Mouse (Mus musculus) thymus, postnatal 14 days (tissue): Measurements from ENCODE around the gene Tgfb1i1.

Source experiments
- DNase-seq: peaks from one replicate; pipeline ENCODE4 v3.0.0; 2021

The Tgfb1i1 gene

DNA sequence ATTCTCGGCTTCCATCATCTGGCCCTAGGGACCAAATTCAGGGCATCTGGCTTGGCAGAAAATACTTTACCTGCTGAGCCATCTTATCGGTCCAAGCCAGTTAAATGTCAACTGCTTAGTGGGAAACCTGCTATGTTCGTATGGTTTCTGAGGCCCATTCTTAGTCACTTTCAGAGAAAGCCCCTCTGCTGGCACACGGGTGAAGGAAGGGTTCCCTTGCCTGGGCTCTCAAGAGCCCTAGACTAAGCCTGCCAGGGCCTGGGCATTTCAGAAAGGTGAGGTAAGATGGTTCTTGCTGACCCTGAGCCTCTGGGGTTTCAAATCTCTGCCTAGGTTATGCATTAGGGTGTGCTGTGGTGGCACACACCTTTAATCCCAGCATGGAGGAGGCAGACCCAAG lies 1.1 kb upstream of the Tgfb1i1 start:
- no peak for DNase-seq

DNA sequence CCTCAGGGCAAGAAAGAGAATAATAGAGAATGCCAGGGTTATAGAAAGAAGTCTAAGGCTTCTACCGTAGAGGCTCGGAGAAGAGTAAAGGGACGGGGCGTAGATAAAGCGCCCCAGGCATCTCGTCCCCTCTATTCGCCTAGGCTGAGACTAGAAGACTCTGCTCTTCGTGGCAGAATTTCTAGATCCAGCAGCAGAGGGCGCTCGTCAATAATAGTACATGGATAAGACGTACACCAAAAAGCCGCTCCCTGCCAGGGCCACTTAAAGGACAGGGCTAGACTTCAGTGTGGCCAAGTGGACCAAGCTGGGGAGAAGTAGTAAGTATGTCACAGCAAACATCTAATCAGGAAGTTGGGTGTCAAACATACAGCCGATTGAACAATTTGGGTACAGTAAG lies 831 bp downstream of the Tgfb1i1 start:
- peak; percentile 82 for DNase-seq

DNA sequence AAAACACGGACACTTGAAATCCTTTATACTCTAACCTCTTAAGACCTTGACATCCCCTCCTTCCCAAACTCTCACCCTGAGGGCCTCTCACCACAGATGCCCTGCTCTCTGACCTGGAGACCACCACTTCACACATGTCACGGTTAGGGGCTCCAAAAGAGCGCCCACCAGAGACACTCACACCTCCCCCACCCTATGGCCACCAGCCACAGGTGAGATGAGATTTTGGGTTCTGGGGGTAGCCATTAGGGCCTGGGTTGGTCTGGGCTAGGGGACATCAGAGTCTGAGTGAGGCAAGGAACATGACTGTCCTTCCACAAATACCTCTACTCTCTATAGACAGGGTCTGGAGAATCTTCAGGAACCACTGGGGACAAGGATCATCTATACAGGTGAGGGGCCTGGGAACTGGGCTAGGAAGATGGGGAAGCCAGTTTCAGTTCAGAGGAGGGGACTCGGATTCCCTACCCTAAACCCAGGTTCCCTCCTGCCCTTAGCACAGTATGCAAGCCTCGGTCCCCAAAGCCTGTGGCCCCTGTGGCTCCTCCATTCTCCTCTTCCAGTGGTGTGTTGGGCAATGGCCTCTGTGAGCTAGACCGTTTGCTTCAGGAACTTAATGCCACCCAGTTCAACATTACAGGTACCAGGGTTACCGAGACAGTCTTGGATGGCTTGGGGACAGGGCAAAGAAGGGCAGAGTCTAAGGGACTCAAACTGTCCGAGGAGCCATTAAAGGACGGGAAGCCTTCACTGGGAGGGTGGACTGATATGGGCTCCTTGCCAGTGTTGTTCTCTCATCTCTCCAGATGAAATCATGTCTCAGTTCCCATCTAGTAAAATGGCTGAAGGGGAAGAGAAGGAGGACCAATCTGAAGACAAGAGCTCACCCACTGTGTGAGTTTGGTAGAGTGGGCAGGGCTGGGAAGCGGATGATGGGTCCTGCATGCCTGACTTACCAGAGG lies 1.8 kb downstream of the Tgfb1i1 start:
- DNase-seq, result no peak

DNA sequence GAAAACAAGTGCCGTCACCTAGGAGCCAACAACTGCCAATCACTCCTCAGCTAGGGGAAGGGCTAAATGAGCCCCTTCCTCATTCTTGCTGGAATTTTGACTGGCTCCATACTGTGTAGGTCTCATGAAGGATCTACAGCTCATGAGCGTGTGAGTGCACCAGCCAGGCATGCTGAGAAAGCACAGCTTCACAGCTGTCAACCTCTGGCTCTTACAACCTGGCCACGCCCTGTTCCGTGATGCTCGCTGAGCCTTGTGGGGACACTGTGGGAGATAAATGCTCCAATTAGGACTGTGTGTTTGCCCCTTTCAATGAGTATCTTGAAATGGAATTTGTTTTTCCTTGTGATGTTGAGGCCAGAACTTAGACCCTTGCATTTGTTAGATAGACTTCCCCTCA lies 3.4 kb downstream of the Tgfb1i1 start:
- DNase-seq, result no peak

DNA sequence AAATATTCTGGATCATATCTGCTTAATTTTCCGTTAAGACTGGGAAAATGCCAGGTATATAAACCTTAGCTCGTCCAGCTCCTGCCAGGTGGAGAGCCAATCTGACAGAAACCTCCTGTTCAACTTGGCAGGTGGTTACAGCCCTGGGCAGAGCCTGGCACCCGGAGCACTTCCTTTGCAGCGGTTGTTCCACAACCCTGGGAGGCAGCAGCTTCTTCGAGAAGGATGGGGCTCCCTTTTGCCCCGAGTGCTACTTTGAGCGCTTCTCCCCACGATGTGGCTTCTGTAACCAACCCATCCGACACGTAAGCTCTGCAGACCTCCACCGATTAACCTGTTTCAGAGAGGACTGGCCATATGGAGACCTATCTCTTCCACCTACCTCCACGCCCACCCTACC lies 5.3 kb downstream of the Tgfb1i1 start:
- DNase-seq, result peak; percentile 57

DNA sequence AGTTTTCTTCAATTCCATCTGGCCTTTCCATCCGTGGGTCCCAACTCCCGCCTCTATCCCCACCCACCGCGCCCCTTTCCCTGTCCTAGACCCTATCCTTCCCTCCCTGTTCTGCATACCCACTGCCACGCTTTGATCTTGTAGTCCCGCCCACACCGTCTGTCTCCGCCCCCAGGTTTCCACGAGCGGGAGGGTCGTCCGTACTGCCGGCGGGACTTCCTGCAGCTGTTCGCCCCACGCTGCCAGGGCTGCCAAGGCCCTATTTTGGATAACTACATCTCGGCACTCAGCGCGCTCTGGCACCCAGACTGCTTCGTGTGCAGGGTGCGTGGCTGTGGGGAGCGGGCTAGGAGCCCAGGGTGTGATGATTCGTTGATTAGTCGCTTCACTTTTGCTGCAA lies 6.0 kb downstream of the Tgfb1i1 start:
- peak; percentile 94 for DNase-seq

DNA sequence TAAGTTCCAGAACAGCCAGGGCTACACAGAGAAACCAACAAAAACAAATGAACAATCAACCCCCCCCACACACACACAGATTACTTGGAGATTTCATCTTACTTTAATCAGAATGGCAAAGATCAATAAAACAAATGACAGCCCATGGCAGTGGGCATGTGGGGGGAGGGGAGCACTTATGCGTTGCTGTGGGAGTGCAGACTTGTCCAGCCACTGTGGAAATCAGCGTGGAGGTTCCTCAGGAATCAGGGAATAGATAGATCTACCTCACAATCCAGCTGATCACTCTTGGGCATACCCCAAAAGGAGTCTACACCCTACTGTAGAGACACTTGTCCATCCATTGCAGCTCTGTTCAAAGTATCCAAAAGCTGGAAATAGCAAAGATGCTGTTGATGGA lies 8.4 kb downstream of the Tgfb1i1 start:
- DNase-seq, result no peak

DNA sequence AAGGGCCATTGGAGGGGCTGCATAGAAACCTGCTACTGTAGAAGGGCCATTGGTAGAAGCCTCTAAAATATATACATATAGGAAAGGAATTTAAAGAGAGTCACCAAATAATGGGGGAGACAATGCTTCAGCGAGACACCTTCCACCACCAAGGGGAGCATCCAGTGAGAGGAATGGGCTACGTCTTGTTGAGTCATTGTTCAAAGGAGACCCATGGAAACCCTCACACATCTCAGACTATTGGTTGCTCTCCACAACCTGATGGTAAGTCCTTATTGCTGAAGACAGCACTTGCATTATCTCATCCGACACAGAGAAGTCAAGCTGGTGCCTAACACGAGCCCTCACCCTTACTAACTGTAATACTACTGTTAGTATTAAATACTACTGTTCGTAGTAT lies 9.1 kb downstream of the Tgfb1i1 start:
- no peak for DNase-seq

DNA sequence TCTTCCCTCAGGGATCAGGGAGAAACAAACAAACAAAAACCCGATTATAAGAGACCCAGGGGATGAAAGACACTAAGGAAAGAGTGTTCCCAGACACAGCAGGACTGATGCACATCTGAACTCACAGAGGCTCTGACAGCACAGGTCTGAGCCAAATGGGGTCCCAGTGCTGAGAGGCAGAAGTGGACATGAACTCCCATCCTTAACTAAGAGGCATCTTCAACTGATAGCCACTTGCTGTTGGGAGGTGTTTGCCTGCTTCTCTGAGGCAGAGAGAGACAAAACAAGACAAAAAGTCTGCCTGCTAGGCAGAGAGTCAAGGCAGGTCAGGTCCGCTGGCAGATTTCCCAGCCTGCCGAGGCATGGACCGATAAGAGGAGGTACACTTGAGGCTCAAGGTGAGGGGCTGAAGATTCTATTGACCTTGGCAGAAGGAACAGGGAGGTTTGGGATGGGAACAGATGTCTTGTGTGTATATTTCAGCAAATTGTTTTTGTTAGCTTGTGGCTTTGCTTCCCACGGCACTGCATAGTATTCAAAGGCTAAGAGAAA lies 10.2 kb downstream of the Tgfb1i1 start:
- no peak for DNase-seq

DNA sequence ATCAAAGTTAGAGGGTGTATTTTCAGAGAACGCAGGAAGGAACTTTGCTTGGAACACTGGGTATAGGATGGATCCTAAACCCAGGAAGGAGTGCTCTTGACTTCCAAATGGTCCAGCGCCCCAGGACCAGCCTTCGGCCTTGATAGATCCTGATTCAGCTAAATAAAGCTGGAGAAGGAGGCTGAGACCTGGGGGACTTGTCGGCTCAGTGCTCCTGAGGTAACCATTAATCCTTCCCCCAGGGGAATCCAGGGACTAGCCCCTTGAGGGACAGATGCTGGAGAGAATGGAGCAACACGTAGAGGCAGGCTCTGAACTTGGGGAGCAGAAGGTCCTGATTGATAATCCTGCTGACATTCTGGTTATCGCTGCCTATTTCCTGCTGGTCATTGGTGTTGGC lies 18.8 kb downstream of the Tgfb1i1 start, which contains the start of gene Slc5a2:
Gene Slc5a2, plus strand, starts transcription at position 247 of the 400 bp plus-strand sequence.
- DNase-seq, result no peak

DNA sequence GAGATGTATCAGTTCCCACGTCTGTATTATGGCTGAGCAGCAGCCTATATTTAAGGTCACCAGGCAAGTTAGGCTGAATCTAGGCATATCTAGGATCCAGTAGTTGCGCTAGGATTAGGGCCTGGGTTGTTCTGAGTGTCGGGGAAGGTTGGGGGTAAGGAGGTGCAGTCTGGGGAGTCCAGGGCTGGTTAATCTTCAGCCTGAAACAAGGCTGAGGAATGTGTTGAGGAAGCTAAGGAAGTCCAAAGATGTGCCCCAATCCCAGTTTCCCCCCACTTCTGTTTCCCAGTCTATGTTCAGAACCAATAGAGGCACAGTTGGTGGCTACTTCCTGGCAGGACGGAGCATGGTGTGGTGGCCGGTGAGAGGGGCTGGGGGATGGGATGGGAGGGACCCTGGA lies 19.4 kb downstream of the Tgfb1i1 start:
- DNase-seq, result no peak

DNA sequence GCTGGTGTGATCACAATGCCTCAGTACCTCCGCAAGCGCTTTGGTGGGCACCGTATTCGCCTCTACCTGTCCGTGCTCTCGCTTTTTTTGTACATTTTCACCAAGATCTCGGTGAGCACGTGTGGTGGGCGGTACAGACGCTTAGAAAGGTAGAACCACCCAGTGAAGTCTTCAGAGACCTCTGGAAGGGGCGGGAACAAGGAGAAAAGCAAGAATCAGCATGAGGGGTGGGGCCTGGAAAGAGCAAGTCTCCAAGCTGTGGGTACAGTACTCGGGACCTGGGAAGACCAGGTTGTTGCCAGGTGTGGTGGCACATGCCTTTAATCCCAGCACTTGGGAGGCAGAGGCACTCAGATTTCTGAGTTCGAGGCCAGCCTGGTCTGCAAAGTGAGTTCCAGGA lies 20.8 kb downstream of the Tgfb1i1 start:
- DNase-seq, result no peak

DNA sequence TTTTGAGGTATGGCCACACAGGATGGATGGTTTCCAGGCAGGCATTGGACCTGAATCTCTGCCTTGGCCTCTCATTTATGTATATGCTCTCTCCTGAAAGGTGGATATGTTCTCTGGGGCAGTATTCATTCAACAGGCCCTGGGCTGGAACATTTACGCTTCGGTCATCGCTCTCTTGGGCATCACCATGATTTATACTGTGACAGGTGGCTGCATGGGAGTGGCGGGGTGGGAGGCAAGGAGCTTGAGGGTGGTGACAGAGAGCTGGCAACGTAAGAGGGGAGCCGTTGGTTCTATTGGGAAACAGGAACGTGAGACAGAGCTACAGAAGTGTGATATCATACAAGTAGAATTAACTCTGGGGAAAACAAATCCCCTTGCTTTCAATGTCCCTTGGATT lies 21.2 kb downstream of the Tgfb1i1 start:
- DNase-seq, result no peak

DNA sequence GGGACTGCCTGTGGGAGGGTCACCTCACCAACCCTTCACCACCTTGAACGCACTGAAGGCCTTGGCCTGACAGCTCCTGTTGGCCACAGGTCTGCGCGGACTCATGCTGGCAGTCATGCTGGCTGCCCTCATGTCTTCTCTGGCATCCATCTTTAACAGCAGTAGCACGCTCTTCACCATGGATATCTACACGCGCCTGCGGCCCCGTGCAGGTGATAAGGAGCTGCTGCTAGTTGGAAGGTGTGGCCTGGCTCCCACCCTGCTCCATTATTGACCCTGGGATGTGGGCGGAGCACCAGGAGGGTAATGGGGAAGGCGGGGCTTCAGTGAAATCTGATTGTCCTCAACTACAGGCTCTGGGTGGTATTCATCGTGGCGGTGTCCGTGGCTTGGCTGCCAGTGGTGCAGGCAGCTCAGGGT lies 23.8 kb downstream of the Tgfb1i1 start:
- no peak for DNase-seq

DNA sequence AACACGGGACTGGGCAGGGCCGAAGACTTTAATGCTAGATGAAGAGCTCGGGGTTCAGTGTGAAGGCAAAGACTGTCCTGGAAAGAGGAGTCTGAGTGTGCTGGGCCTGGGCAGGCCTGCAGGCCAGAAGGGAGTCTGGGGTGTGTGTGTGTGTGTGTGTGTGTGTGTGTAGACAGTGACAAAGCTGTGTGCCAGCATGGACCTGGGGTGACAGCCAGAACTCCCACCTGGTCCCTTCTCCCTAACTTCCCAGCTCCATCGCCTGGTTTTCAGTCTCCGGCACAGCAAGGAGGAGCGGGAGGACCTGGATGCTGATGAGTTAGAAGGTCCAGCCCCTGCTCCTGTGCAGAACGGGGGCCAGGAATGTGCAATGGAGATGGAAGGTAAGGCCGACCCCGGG lies 24.9 kb downstream of the Tgfb1i1 start:
- DNase-seq, result no peak

DNA sequence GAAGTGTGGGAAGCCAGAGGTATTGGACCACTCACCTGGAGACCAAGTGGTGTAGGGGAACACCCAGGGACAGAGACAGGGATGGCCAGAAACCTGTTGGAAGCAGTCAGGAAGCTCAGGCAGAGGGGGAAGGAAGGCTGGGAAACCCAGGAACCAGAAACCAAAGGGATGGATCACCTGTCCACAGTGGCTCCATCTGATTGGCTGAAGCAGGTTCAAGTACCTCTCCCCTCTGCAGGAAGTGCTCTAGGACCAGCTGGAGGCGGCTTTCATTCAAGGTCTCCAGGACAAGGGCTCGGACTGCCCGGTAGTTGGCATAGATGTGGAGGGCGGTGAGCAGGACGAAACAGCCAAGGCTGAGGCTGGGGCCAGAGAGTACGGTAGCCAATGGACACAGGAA lies 29.4 kb downstream of the Tgfb1i1 start:
- DNase-seq, result no peak

DNA sequence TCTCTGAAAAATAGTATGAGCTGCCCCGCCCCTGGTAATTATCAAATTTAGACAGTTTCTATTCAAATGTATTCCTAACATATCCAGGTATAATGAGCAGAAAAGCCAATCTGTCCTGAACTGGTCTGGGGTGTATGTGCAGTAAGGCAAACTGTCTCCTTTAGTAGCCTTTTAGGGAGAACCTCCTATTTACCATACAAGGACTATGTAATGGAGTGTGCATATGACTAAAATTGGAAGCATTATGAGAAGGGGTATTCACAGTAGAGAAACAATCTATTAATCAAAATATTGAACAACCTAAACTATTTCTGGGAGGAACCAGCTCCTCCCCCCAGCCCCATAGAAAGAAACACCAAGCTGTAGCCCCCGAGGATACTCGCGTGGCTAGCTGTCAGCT lies 33.1 kb downstream of the Tgfb1i1 start:
- DNase-seq, result no peak

DNA sequence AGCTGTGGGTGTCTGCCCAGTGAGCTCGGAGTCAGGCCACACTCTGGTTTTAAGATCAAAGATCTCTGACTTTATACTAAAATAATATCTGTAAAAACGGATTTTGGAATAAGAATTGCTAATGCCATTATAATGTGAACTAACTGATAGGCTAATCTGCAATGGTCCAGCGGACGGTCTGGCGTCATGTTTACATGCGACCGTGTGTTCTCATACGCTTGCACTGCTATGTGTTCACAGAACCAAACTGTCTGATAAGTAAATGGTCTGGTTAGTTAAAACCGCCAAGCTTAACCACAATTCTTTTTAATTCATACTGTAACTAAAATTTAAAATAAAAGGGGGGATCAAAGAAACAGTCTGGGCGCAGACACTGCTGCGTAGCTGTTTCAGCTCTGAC lies 35.2 kb downstream of the Tgfb1i1 start:
- DNase-seq, result no peak

DNA sequence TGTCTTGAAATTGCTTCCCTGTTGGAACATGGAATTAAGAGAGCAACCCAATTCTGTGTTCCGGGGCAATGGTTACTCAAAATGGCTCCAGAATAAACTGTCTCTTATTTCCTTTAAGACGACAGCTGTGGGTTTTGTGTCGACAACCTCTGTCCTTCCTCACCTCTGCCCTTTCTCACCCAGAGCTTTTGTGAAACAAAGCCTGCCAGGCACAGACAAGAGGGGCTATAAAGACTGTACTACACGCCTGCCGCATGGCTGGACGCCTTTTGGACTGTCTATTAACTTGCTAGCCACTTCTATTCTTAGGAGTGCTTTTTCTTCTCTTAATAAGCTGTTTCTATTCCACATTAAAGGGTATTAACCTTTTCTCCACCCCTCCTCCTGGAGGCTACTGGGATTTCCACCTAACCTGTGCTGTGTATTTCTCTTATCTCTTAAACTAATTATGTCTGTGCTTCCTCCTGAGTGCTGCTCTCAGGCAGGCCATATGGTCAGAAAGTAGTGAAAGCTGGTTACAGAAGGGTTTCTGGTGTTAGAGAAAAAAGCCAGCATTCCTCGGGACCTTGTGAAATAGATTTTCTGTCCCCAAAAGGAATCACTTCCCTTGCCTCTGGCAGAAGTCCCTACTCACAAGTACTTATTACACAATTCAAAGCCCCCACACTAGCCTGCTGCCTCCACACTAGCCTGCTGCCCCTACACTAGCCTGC lies 36.1 kb downstream of the Tgfb1i1 start:
- DNase-seq, result no peak

DNA sequence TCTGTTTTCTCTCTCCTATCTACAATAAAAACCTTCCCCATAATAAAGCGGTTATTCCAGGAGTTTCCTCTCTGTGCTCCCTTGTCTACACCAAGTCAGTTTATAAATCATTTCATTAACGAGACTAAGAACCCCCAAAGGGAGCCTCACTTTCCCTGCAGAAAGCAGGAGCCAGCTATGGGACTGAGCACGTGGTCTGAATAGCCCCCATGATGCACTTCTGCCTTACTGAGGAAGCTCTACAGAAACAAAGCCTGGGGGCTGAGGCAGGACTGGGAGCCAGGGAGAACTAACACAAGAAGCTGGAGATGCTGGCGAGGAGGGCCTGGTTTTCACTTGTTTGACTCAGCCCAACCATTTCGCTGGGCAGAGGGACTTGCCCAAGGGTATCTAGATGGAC lies 37.4 kb downstream of the Tgfb1i1 start:
- no peak for DNase-seq

DNA sequence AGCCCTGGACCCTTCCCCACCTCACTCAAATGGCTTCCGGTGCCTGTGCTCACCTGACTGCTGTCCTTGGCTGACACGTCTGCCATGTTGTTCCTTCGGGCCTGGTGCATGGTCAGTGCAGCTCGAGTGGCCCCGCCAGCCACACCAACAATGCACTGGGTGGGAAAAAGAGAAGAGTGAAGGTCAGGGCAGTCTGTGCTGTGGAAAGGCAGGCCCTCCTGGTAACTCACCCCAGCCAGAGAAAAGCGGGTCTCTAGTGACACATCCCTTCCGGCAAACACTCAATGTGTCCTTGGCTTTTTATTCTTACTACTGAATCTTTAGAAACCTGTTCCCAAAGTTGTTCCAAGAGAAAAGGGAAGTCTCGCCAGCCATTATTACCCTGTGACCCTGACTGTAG lies 38.4 kb downstream of the Tgfb1i1 start:
- DNase-seq, result no peak

DNA sequence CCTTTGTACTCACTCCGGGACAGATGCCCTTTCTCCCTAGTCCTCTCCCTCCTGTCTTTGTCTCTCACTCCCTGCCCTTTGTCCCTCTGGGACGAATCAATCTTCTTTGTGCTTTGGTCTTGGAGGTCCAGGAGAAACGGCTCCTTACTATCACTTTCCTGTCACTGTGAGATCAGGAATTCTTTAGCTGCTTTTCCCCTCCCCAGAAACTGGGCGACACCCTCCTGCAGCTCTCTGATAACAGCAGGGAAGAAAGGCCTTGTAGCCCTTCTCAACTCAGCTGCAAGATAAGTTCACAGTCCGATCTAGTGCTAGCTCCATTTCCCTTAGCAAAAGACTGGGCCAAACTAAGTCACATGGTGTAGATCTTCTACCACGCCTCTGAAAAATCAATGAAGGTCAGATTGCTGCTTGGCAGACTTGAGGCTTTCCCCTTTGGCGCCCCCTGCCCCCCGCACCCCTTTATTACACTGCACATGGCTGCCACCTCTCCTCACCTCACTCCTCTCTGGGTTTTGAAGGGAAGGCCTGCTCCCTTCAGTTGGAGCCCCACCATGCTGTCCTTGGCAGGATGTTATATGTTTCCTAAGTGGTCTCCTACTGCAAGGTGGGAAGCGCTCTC lies 42.4 kb downstream of the Tgfb1i1 start:
- peak; percentile 15 for DNase-seq

DNA sequence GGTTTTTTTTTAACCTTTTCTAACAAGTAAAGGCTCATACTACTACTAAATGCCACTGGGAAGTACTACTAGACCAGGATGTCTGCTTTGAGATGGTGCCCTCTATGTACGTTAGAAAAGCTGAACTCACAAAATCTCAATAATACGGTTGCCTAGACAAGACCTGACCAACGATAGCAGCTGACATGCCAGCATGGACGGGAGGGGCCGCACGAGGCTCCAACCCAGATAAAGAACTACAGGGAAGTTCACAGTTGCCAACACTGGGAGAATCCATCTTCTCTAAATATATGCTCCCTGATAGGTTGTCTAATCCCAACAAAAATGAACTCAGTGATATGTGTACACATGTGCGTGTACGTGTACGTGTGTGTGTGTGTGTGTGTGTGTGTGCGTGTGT lies 48.2 kb downstream of the Tgfb1i1 start:
- no peak for DNase-seq
